Mouse (Mus musculus) liver, adult 2 months (tissue): ENCODE results near the gene Mtfmt. TPM values are rescaled to one million over a fixed set of nuclear protein-coding genes. Genes with fewer than 3 reads are reported as not detected.

ENCODE experiments used
- DNase-seq: peaks from one replicate; pipeline ENCODE4 v3.0.0-alpha.2; 2011; ENCODE audit warnings: low read depth, low spot score; ENCODE audit errors: extremely low read depth
- H3K27ac ChIP-seq: fragments of 200-500 bp; replicated peaks from 2 replicates; pipeline ENCODE4 v1.5.1; 2012; ENCODE audit warnings: low read depth, mild to moderate bottlenecking, control low read depth, inconsistent platforms, low read length; ENCODE audit not compliant: insufficient read depth
- H3K27me3 ChIP-seq: fragments of 200-500 bp; 2 replicates; pipeline ENCODE4 v1.6.1; 2012; ENCODE audit warnings: mild to moderate bottlenecking, moderate library complexity, low read length, inconsistent platforms; ENCODE audit not compliant: control insufficient read depth, insufficient read depth
- H3K36me3 ChIP-seq: fragments of 200-500 bp; 2 replicates; pipeline ENCODE4 v1.6.1; 2012; ENCODE audit warnings: low read length, inconsistent platforms; ENCODE audit not compliant: control insufficient read depth, insufficient read depth
- H3K4me1 ChIP-seq: fragments of 200-500 bp; 2 replicates; pipeline ENCODE4 v1.6.1; 2011; ENCODE audit warnings: low read length; ENCODE audit not compliant: control insufficient read depth, insufficient read depth
- H3K4me3 ChIP-seq: fragments of 200-500 bp; 2 replicates; pipeline ENCODE4 v1.5.1; 2011; ENCODE audit warnings: low read depth, mild to moderate bottlenecking, control low read depth, low read length, moderate library complexity; ENCODE audit not compliant: insufficient read depth
- H3K79me2 ChIP-seq: fragments of 200-500 bp; 2 replicates; pipeline ENCODE4 v1.6.1; 2012; ENCODE audit warnings: inconsistent platforms, mild to moderate bottlenecking, low read length, moderate library complexity; ENCODE audit not compliant: control insufficient read depth, insufficient read depth
- H3K9ac ChIP-seq: fragments of 200-500 bp; 2 replicates; pipeline ENCODE4 v1.6.1; 2012; ENCODE audit warnings: low read depth, mild to moderate bottlenecking, control low read depth, inconsistent platforms, low read length
- CTCF ChIP-seq: fragments of 200-500 bp; IDR thresholded peaks from 2 replicates; pipeline ENCODE4 v1.5.1; 2011; ENCODE audit warnings: low read depth, low read length, control low read depth
- POLR2A ChIP-seq: fragments of 200-500 bp; IDR thresholded peaks from 2 replicates; pipeline ENCODE4 v1.6.1; 2011; ENCODE audit warnings: low read length, control low read depth; ENCODE audit not compliant: insufficient read depth; ENCODE audit errors: extremely low read depth
- WGBS: fragments of 180-500 bp; shearing (Covaris S2); methylation state at CpG from one replicate; pipeline ENCODE4 v1.1.7; 2018; 5-methylcytosine and 5-hydroxymethylcytosine counted together
- polyA plus RNA-seq: library from polyadenylated mRNA; depleted of rRNA; stranded (reverse); fragments of >200 nt; gene quantifications from 2 replicates; pipeline ENCODE4 v1.2.3, GENCODE M21; 2012
- total RNA-seq: library from RNA; depleted of rRNA; stranded (reverse); fragments of >200 nt; gene quantifications from 2 replicates; pipeline ENCODE4 v1.2.3, GENCODE M21; 2014

Mtfmt gene
- total and polyA plus RNA-seq, 2 experiments = 5.5 to 5.8 TPM

DNA sequence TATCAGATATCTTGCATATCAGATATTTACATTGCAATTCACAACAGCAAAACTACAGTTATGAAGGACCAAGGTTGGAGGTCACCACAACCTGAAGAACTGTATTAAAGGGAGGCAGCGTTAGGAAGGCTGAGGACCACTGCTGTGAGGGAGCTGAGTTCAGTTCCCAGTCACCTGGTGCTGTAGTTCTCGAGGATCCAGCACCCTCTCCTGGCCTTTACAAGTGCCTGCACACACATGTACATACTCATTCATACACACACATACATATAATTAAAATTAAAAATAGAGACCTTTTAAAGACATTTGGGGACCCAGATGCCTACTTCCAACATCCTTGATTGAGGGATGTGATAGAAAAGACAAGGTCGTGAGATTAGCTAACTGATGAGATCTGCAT lies 15.9 kb upstream of the Mtfmt start:
- Histone ChIP-seq H3K4me1 (peaks cover 4% of the 10 kb centered on the region; the same call in 1 of the 2 replicates), H3K27me3 (no peaks in the 10 kb centered on the region), H3K9ac (no peak overlapping the region), H3K36me3 (no peaks in the 10 kb centered on the region), H3K79me2 (no peaks in the 10 kb centered on the region), H3K27ac (no peak overlapping the region), H3K4me3 (no peak overlapping the region)
- TF ChIP-seq POLR2A (no peak), CTCF (peak; percentile 21; the same call in 1 of the 2 replicates)
- whole genome bisulfite sequencing = 87% methylated on average over 3 of the region's 3 CpGs
- no peak for DNase-seq

DNA sequence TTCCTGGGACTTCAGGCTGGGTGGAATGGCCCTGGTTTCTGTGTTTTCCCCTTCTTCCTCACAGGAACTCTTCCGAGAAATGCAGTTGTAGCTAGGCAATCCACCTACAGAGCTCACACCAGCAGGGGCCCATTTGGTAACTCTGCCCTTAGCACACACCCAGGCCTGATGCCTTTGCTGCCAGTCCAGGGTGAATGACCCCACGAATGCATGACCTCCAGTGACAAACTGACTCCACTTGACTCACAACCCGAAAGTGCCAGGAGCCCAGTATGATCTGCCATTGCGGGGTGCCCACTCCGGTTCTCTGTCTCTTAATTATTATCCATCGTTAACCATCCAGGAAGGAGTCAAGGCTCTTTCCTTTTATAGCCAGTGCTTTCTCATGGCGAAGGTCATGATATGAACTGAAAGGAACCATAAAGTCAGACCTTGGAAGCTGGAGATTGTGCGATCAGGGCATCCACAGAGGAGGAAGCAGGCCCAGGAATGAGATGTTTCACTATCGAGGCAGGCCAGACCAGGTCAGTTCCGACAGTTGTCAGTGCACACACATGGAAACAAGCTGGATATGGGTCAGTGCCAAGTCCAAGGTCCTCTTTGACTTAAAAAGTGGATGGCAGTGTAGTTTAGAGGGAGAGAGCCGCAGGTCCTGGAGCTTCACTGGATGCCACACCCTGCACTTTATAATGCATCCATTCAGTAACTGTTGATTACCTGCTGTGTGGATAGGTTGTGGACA lies 12.7 kb upstream of the Mtfmt start, which contains the start of gene Slc51b:
Gene Slc51b, minus strand, starts transcription at position 196 of the 742 bp plus-strand sequence.
- 20% methylated on average over 11 of the region's 11 CpGs for WGBS
- DNase-seq = peak; percentile 89
- Histone ChIP-seq H3K4me1 (peaks cover 4% of the 10 kb centered on the region; the same call in 1 of the 2 replicates), H3K9ac (no peak within 1 kb of the TSS), H3K27me3 (no peaks in the 10 kb centered on the region), H3K36me3 (no peaks in the 10 kb centered on the region), H3K27ac (peak within 1 kb of the TSS; percentile 59), H3K79me2 (no peaks in the 10 kb centered on the region), H3K4me3 (no peak within 1 kb of the TSS)
- TF ChIP-seq POLR2A = no peak
- no peak for TF ChIP-seq CTCF

DNA sequence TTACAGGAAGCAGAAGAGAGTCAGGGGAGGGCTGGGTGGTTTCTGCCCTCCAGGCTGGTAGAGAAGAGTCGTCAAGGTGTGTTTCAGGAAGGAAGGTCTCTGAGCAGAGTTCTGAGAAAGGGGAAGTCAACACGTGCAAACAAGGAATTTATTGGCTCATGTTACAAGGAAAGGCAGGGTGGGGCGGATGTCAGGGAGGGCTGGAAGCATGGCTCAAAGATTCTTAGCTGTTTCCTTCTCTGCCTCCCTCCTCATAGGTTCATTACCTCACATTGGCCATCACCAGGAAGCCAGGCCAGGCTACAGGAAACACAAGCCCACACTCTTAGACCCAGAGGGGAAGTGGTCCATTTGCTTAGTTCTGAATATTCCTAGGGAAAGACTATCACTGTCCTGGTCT lies 11.2 kb upstream of the Mtfmt start:
- DNase-seq = no peak
- H3K4me1 ChIP-seq = peaks cover 4% of the 10 kb centered on the region; the same call in 1 of the 2 replicates

DNA sequence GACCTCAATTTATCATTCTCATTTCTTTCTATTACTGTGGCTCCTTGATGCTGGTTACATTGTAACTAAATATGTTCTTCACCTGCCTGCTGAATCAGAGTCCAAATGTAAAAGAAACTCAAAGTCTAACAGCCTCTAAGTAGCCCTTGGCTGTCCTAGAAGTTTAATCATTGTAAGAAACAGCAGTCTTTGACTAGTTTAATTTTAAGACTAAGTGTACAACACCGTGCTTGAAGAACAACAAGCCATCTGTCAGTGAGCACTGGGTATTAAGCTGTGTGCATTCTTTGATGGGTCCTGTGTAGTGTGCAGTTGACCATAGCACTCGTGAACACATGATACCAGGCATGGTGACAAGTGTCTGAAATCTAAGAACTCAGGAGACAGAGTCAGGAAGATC lies 8.1 kb upstream of the Mtfmt start:
- Histone ChIP-seq H3K36me3 (no peaks in the 10 kb centered on the region), H3K4me3 (no peak overlapping the region), H3K27ac (no peak overlapping the region), H3K27me3 (no peaks in the 10 kb centered on the region), H3K79me2 (no peaks in the 10 kb centered on the region), H3K9ac (no peak overlapping the region), H3K4me1 (peaks cover 4% of the 10 kb centered on the region; the same call in 1 of the 2 replicates)
- DNase-seq = peak; percentile 12
- TF ChIP-seq POLR2A = no peak
- TF ChIP-seq CTCF = no peak
- WGBS = 57% methylated on average over 2 of the region's 2 CpGs

More for the DNA sequence above, 11.2 kb upstream of the Mtfmt start:
- Histone ChIP-seq H3K9ac (no peak overlapping the region), H3K27me3 (no peaks in the 10 kb centered on the region), H3K79me2 (no peaks in the 10 kb centered on the region), H3K27ac (no peak overlapping the region), H3K36me3 (no peaks in the 10 kb centered on the region), H3K4me3 (no peak overlapping the region)
- TF ChIP-seq CTCF (no peak), POLR2A (no peak)
- WGBS = 60% methylated on average over 3 of the region's 3 CpGs

DNA sequence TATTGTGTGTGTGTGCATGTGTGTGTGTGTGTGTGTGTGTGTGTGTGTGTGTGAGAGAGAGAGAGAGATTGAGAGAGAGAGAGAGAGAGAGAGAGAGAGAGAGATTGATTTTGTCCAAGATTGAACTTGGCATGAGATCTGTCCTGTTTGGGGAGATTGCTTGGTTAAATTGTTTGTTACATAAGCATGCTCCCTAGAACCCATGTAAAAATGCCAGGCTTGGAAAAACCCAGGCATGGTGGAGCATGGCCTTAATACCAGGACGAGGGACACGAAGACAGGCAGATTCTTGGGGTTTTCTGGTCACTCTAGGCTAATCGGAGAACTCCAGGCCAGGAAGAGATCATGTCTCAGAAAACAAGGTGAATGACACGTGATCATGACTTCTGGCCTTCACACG lies 7.6 kb upstream of the Mtfmt start:
- H3K4me1 ChIP-seq = peaks cover 3% of the 10 kb centered on the region; the same call in 1 of the 2 replicates
- H3K27ac ChIP-seq = no peak overlapping the region
- no peaks in the 10 kb centered on the region for H3K27me3 ChIP-seq
- TF ChIP-seq POLR2A = no peak
- no peak for TF ChIP-seq CTCF
- no peaks in the 10 kb centered on the region for H3K36me3 ChIP-seq
- H3K4me3 ChIP-seq = no peak overlapping the region
- WGBS = 52% methylated on average over 5 of the region's 5 CpGs
- peak; percentile 61 for DNase-seq
- H3K79me2 ChIP-seq = no peaks in the 10 kb centered on the region
- no peak overlapping the region for H3K9ac ChIP-seq

DNA sequence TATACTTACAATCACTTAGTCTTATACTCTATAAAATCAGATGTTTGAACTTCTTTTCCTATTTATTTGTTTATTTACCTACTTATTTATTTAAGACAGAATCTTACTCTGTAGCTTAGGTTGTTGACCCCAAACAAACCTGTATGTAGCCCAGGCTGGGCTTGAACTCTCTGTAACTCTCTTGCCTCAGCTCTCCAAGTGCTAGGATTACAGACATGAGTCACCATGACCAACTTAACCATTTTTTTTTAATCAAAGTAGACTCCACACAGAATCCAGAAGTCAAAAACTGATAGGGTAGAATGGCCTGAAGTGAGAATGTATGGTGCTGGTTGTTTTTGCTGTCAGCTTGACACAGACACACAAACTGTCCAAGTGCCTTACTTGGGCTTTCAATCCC lies 5.2 kb upstream of the Mtfmt start:
- TF ChIP-seq POLR2A (no peak), CTCF (no peak)
- Histone ChIP-seq H3K4me3 (no peak overlapping the region), H3K4me1 (no peaks in the 10 kb centered on the region; the same call in 1 of the 2 replicates), H3K79me2 (no peaks in the 10 kb centered on the region), H3K27ac (no peak overlapping the region), H3K9ac (no peak overlapping the region), H3K36me3 (no peaks in the 10 kb centered on the region), H3K27me3 (no peaks in the 10 kb centered on the region)
- DNase-seq = no peak
